Mouse (Mus musculus) heart, adult 9 months (tissue): ENCODE data around the gene Wscd1.
A peak's percentile ranks its signal among the peaks of the same experiment; 100 is the strongest.

ENCODE experiments used
- DNase-seq, 2 experiments: peaks; one replicate each; pipeline ENCODE4 v3.0.0; 2022; ENCODE audit warnings: low spot score in 2 of 2

Gene Wscd1

GRCm38 (mm10) chr11:71769744-71770143, 20.0 kb downstream of the Wscd1 start:
- no peak for DNase-seq

GRCm38 (mm10) chr11:71770479-71770878, 20.8 kb downstream of the Wscd1 start:
- DNase-seq, result no peak

GRCm38 (mm10) chr11:71771074-71771473, 21.4 kb downstream of the Wscd1 start:
- DNase-seq, result no peak

GRCm38 (mm10) chr11:71772056-71772455, 22.3 kb downstream of the Wscd1 start:
- DNase-seq, result no peak

- DNase-seq, result no peak
Measured at GRCm38 (mm10) chr11:71772802-71773201, 23.1 kb downstream of the Wscd1 start.

GRCm38 (mm10) chr11:71773986-71774767, 24.5 kb downstream of the Wscd1 start:
- peak; percentile 46 to 62 for DNase-seq

- peak; percentile 27 to 67 for DNase-seq
Measured at GRCm38 (mm10) chr11:71775056-71775455, 25.3 kb downstream of the Wscd1 start.

GRCm38 (mm10) chr11:71779642-71780041, 29.9 kb downstream of the Wscd1 start:
- no peak for DNase-seq

- no peak for DNase-seq
Measured at GRCm38 (mm10) chr11:71781737-71782354, 32.1 kb downstream of the Wscd1 start.

- DNase-seq, result no peak
Measured at GRCm38 (mm10) chr11:71785499-71785898, 35.8 kb downstream of the Wscd1 start.

- DNase-seq, result no peak
Measured at GRCm38 (mm10) chr11:71788209-71788608, 38.5 kb downstream of the Wscd1 start.

GRCm38 (mm10) chr11:71790227-71790626, 40.5 kb downstream of the Wscd1 start:
- no peak for DNase-seq

- no peak for DNase-seq
Measured at GRCm38 (mm10) chr11:71799206-71799605, 49.5 kb downstream of the Wscd1 start.

- DNase-seq, result no peak
Measured at GRCm38 (mm10) chr11:71808521-71808920, 58.8 kb downstream of the Wscd1 start.

GRCm38 (mm10) chr11:71811828-71812227, 62.1 kb downstream of the Wscd1 start:
- DNase-seq, result no peak

GRCm38 (mm10) chr11:71812921-71813320, 63.2 kb downstream of the Wscd1 start:
- DNase-seq, result no peak

- DNase-seq, result no peak
Measured at GRCm38 (mm10) chr11:71814511-71814910, 64.8 kb downstream of the Wscd1 start.

- DNase-seq, result no peak
Measured at GRCm38 (mm10) chr11:71815326-71815725, 65.6 kb downstream of the Wscd1 start.

GRCm38 (mm10) chr11:71816918-71817317, 67.2 kb downstream of the Wscd1 start:
- no peak for DNase-seq

- DNase-seq, result peak; percentile 53 to 75
Measured at GRCm38 (mm10) chr11:71817341-71817740, 67.6 kb downstream of the Wscd1 start.

- DNase-seq, result peak; percentile 19 to 69
Measured at GRCm38 (mm10) chr11:71818111-71818510, 68.4 kb downstream of the Wscd1 start.

- peak in 1 of 2 experiments; percentile 2 for DNase-seq
Measured at GRCm38 (mm10) chr11:71819901-71820300, 70.2 kb downstream of the Wscd1 start.

GRCm38 (mm10) chr11:71820847-71821246, 71.1 kb downstream of the Wscd1 start:
- no peak for DNase-seq
